Mouse (Mus musculus): ENCODE results near the gene Gp1bb.

GRCm38 (mm10) chr16:18588738-18589055, 33.5 kb downstream of the Gp1bb start:
- TF ChIP-seq CTCF (IDR thresholded peaks at IDR 0.05; ENCODE audit: control insufficient read depth, insufficient read depth, low read length) (no peak), POLR2A (IDR thresholded peaks at IDR 0.05; ENCODE audit: borderline replicate concordance, control insufficient read depth, low read depth, low read length) (no peak)

Data from bone marrow, adult 2 months (tissue).